Mouse (Mus musculus): ENCODE measurements around the gene Uevld. TPM values are rescaled to one million over a fixed set of nuclear protein-coding genes. Genes with fewer than 3 reads are reported as not detected.
"Not testable (repeated sequence)": the region's sequence is repeated elsewhere in the genome, so short reads cannot be mapped to it uniquely, and the experiment has no call there.

The Uevld gene
- total RNA-seq (2017): 20.8 and 22.5 TPM in 2 replicates

DNA sequence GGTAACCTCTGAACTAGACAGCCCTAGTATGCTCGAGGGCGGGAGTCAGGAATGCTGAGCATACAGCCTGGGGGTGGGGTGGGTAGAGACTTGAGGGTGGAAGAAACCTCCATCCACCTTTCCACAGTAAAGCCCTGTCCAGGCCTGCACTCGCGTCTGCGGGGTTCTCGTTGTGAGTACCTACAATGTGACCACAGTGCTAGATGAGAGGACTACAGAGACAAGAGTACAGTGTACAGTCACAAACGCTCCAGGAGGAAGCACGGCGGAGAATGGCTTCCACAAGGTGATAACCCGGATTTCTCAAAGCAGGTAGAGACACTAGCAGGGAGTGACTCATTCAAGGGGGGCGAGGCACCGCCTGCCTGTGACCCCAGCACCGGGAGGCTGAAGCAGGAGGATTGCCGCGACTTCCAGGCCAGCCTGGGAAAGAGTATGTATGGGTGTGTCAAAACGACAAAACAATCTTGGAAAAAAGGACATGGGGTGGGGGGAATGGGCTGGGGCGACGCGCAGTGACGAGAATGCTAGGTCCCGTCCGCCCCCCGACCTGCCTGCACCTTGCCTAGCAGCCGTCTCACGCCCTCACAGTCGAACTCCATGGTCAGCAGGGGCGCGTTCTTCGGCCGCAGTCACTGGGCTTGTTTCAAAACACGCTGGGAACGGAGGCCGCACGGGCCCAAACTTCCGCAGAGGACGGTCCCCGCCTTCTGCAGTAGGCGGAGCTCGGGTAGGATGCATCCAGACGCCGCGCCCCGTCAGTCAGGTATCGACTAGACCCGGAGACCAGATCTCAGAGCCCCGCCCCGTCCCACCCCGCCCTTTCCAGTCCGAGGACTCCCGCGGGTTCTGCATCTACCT lies at the start of gene Uevld:
TSS of gene Uevld (minus strand) at position 697 of the 861 bp plus-strand sequence.
- peak; percentile 86 to 88 for ATAC-seq (replicated peaks in 1 of 2; ENCODE audit: insufficient read depth in 1 of 2, low FRiP score in 2 of 2, low TSS enrichment in 1 of 2, low read depth in 1 of 2, poor library complexity in 2 of 2, severe bottlenecking in 2 of 2)

DNA sequence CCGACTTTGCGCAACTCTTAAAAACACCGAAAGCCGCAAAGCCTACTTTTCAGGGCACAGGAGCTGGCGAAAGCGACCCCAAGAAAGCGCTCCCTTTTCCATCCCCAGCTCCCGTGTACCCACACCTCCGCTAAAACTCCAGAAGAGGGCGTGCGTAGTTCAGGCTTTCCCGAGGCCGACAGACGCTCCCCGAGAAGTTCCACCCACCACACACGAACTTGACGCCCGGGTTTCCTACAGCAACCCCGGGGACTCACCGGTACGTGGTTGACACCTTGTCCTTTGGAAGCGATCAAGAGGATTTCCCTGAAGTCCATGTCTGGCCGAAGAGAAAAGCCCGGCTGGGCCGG lies 49.5 kb upstream of the Uevld start:
- peak; percentile 44 to 67 for ATAC-seq (replicated peaks in 1 of 2; ENCODE audit: insufficient read depth in 1 of 2, low FRiP score in 2 of 2, low TSS enrichment in 1 of 2, low read depth in 1 of 2, poor library complexity in 2 of 2, severe bottlenecking in 2 of 2)

DNA sequence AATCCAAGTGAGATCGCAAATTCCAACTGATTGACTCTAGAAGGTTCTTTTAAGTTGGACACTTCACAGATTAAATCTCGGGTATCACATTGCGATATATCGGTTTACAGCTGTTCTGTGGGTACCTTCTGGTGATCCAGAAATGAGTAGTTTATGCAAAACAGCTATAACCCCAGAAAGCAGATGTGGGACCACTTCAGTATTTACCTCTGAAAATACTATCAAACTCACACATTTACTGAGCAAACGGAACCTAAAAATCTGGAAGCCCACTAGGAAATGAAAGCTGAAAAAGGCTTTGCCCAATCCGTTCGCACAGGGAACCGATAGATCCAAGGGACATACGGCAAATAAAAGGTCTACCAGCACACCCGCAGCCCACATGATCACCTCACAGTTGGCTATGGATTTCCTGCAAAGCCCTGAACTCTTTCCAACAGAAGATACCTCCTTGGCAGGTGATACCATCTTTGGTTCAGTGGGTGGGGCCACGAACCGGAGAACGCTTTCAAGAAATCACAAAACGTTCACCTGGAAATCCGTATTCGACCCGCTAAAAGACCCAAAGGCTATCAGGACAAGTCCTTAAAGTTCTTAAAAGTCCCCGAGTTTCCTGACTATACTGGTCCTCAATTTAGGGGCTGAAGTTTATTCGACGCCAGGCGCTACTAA lies 48.9 kb upstream of the Uevld start:
- ATAC-seq (replicated peaks in 1 of 2; ENCODE audit: insufficient read depth in 1 of 2, low FRiP score in 2 of 2, low TSS enrichment in 1 of 2, low read depth in 1 of 2, poor library complexity in 2 of 2, severe bottlenecking in 2 of 2): no peak

DNA sequence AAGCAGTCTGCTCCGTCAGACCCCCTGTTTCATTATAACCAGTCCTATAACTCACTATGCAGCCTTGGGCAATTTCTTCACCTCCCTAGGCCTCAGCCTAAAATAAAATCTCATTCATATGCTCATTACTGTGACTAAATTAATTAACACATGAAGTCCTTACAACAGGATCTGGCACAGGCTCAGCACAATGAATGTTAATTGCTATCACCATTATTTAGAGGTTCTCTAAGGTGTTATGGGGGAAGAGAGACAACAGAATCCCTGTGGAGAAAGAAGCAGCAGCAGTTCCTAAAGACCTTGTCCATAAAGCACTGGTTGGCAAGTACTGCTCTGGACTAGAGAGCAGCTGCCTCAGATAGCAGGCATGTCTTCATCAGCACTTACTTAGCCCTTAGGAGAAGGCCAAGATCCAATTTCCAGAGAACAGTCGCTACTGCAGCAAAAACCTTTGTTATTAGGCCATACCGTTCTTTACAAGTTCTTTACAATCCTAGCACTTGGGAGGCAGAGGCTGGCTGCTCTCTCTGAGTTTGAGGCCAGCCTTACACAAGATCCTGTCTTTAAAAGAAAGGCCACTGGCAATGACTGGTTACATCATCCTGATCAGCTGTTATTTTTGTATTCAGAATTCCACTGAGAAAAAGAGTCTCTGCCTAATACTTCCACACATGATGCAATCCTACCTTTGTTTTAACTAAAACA lies 45.2 kb upstream of the Uevld start:
- no peak for ATAC-seq (replicated peaks in 1 of 2; ENCODE audit: insufficient read depth in 1 of 2, low FRiP score in 2 of 2, low TSS enrichment in 1 of 2, low read depth in 1 of 2, poor library complexity in 2 of 2, severe bottlenecking in 2 of 2)

DNA sequence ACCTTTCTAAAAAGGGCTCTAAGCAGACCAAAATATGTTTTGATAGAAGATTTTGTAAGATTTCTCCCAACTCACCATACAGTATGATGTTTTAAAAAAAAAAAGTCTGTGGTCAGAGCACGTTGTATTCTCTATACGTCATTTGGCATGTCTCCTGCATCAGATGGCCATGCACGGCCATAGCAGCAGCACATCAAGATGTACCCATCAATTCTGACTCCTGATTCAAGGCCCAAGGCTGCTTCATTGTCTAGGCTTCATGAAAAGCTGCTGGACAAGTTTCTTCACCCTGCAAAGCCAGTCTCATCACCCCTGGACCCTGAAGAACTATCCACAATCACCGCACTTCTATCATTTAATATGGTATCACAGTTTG lies 43.6 kb upstream of the Uevld start:
- no peak for ATAC-seq (replicated peaks in 1 of 2; ENCODE audit: insufficient read depth in 1 of 2, low FRiP score in 2 of 2, low TSS enrichment in 1 of 2, low read depth in 1 of 2, poor library complexity in 2 of 2, severe bottlenecking in 2 of 2)

DNA sequence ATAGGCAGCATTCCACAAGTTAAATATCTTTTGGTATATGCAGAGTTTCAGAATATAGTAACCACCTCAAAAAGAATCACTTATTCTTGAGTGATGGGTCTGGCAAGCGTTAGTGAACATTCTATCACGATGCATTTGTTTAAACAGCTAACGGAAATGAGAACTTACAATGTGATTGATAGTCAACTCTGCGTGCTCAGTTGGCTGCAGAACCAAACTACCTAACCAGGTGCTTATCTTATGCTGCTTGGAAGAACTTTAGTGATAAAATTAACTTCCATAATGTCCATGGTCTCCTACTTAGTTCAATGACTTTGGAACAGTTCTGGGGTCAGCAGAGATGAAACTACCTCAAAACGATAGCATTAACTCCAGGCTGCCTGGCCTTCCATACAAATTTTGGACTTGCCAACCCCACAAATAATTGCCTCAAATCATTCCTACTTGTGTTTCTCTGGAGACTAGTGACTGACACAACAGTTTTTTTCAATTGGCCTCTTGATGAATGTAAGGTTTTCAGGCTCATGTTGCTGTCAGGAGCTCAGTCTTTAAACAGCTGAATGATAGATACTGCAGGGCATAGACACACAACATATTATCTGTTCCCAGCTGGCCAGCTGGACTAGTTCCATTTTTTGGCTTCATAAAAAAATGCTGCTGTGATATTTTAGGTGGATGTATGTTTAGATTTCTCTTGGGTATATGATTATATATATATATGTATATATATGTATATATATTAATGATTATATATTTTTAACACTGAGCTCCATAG lies 43.0 kb upstream of the Uevld start:
- ATAC-seq (replicated peaks in 1 of 2; ENCODE audit: insufficient read depth in 1 of 2, low FRiP score in 2 of 2, low TSS enrichment in 1 of 2, low read depth in 1 of 2, poor library complexity in 2 of 2, severe bottlenecking in 2 of 2): no peak

DNA sequence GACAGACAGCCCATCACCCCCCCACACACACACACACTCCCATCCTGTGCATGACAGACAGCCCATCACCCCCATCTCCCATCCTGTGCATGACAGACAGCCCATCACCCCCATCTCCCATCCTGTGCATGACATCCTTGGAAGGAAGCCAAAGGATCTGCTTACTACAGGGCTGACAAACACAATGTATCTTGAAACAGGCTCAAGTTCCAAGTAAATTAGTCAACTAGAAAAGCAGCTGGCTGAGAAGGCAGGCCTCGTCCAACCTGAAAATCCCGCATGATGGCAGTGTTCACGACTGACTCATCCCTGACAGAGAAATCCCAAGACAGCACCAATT lies 42.3 kb upstream of the Uevld start:
- ATAC-seq (replicated peaks in 1 of 2; ENCODE audit: insufficient read depth in 1 of 2, low FRiP score in 2 of 2, low TSS enrichment in 1 of 2, low read depth in 1 of 2, poor library complexity in 2 of 2, severe bottlenecking in 2 of 2): no peak

DNA sequence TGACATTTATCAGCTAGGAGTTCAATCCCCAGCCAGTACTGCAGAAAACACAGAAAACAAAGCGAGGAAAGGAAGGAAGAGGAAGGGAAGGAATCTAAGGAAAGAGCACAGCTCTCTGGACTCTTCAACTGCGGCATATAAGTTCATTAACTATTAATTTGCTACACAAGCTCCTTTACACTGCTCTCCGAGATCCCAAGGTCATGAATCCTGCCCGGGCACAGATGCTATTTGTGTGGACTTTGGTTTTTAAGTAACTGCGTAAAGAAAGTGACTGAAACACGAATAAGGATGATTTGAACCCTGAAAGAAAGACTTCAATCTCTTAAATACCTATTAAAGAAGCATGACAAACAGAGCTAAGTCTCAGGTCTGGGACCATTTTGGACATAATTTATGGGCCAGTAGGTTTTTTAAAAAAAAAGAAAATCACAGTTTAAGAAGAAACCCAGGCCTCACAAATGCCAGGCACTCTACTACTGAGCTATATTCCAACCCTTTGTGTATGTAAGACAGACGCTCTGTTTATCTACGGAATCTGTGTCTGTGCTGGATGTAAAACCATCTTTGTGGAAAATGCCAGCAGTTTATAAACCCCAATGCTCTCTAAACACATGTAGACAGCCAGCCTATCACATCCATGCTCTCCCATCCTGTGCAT lies 41.8 kb upstream of the Uevld start:
- no peak for ATAC-seq (replicated peaks in 1 of 2; ENCODE audit: insufficient read depth in 1 of 2, low FRiP score in 2 of 2, low TSS enrichment in 1 of 2, low read depth in 1 of 2, poor library complexity in 2 of 2, severe bottlenecking in 2 of 2)

DNA sequence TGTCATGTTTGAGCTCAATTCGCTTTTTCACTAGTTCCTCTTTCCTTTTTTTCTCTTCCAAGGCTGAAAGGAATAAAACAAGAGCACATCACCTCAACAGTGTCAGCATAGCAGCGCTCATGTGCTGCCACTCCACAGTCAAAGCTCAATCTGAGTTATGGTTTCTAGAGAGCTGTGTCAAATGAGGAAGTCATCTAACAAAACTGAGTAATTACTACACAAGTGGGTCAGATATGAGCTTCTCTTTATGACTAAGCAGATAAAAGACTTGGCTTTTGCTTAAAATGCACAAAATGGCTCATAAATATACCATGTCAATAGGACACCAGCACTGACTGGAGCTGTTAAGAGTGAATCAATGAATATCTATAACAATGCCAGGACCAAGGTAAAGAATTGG lies 40.6 kb upstream of the Uevld start:
- ATAC-seq (replicated peaks in 1 of 2; ENCODE audit: insufficient read depth in 1 of 2, low FRiP score in 2 of 2, low TSS enrichment in 1 of 2, low read depth in 1 of 2, poor library complexity in 2 of 2, severe bottlenecking in 2 of 2): peak; percentile 63 to 85

DNA sequence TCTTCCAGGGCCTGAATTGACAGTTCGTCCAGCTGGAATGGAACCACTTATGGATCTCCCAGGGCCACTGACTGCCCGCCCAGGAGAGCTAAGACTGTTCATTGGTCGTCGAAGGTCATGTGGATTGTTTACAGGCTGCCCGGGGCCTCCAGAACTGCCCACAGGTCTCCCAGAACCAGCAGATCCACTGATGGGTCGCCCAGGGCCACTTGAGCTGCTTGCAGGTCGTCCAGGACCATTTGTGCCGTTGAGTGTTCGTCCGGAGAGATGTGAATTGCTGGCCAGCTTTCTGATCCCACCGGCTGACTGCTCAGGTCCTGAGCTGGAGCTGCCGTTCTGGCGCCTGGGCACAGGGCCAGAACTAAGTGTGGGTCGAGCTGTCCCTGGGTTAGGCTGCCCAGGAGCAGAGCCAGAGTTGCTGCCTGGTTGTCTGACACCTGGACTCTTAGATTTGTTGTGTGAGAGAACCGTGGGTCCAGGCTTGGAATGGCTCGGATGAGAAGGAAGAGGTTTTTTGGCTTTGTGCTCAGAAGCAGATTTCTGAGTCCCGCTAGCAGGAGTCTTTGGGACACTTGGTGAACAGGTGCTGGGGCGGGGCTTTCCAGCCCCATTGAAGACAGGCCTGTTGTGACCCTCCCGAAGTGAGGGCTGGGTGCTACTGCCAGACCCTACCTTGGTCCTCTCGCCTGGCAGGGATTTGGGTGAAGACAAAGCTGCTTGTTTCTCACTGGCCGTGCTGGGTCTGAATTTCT lies 39.5 kb upstream of the Uevld start:
- ATAC-seq (replicated peaks in 1 of 2; ENCODE audit: insufficient read depth in 1 of 2, low FRiP score in 2 of 2, low TSS enrichment in 1 of 2, low read depth in 1 of 2, poor library complexity in 2 of 2, severe bottlenecking in 2 of 2): no peak

DNA sequence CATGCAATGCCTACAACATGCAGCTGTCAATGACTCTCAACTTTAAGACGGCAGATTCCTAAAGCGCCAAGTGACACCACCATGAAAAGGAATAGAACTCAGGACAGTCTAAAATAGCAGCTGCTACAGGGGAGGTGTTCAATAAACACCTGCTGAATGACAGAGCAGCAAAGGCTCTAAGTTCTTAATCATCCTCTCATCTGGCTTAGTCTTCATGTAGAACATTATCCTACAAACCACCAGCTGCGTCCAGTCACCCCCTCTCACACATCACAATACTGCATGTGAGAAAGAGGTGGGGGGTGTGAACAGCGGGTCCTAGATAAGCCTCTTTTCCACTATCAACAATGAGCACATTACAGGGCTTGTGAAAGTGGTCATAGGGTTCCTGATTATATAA lies 38.7 kb upstream of the Uevld start:
- no peak for ATAC-seq (replicated peaks in 1 of 2; ENCODE audit: insufficient read depth in 1 of 2, low FRiP score in 2 of 2, low TSS enrichment in 1 of 2, low read depth in 1 of 2, poor library complexity in 2 of 2, severe bottlenecking in 2 of 2)

DNA sequence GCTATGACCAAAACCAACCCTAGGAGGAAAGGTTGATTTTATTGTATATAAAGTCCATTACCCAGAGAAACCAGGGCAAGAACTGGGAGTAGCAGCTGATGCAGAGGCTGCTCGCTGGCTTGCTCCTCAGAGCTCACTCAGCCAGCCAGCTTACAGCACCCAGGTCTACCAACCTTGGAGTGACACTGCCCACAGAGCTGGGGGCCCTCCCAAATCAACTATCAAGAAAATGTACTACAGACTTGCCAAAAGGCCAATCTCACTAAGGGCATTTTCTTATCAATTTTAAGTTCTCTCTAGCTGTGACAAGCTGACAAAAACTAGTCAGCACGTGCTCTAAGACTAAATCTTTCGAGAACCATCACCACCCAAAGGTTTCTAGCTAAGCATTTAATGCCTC lies 37.2 kb upstream of the Uevld start:
- ATAC-seq (replicated peaks in 1 of 2; ENCODE audit: insufficient read depth in 1 of 2, low FRiP score in 2 of 2, low TSS enrichment in 1 of 2, low read depth in 1 of 2, poor library complexity in 2 of 2, severe bottlenecking in 2 of 2): no peak

DNA sequence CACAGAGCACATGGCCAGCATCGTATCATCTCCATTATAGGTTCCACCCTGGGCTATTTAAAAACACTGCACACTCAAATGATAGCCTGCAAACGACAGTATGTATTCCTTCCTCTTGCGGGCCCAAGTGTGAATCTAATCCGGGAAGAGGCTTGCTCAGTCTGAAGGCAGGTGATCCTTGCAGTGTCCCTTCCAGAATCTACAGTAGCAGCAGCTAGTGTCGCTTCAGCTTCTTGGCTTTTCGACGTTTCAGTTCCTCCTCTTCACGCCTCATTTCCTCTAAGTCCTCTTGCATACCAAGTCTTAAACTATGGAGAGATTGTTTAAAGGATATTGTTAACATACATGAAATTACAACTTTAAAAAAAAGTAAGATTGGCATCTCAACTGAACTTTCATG lies 34.8 kb upstream of the Uevld start:
- no peak for ATAC-seq (replicated peaks in 1 of 2; ENCODE audit: insufficient read depth in 1 of 2, low FRiP score in 2 of 2, low TSS enrichment in 1 of 2, low read depth in 1 of 2, poor library complexity in 2 of 2, severe bottlenecking in 2 of 2)

DNA sequence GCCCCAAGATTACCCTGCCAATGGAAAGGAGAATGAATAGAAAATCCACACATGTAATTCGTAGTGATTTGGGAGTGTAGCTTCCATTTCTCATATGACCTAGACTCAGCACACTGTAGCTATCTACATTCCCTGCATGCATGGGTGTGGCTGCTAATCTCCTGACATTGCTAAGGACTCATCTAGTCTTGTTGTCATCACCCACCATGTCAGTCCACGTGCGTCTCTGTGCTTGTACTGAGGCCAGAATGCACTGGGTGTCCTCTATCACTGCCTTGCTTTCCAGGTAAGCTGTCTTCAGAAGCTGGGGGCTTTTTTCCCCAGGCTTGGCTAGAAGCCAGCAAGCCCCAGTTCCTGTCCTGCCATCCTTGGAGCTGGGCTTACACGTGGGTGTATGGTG lies 31.1 kb upstream of the Uevld start:
- ATAC-seq (replicated peaks in 1 of 2; ENCODE audit: insufficient read depth in 1 of 2, low FRiP score in 2 of 2, low TSS enrichment in 1 of 2, low read depth in 1 of 2, poor library complexity in 2 of 2, severe bottlenecking in 2 of 2): not testable (repeated sequence)

DNA sequence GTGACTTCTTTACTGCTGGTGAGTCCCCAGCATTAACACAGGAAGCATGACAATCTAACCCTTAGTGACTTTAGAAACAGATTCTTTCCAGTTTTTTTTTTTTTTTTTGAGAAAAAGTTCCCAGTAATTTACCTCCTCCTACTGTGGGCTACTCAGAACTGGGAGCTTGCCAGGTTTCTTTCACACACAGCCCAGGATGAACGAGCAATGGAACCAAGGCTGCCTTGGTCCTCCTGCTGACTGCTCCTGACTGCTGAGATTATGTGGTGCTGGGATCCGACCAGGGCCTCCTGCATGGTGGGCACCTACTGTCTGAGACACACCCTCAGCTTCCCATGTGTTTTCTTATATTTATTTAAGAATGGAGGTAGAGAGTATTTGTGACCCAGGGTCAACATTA lies 28.7 kb upstream of the Uevld start:
- ATAC-seq (replicated peaks in 1 of 2; ENCODE audit: insufficient read depth in 1 of 2, low FRiP score in 2 of 2, low TSS enrichment in 1 of 2, low read depth in 1 of 2, poor library complexity in 2 of 2, severe bottlenecking in 2 of 2): no peak

DNA sequence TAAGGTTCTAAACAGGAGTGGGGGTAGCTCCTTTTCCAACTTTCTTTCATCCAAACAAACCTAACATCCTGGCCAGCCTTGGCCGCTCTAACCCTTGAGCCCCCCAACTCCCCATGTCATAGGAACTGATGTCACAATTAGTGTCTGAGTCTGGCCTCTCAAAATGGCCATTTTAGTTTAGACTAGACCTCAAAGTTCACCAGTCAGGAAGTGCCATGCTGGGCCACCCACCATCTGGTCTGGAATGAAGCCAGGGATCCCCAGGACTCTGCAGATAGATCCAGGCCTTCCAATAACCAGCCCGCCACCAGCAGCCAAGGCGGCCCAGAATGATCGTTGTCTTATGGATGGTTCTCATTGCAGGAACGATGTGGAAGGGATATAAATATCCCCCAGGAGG lies 28.3 kb upstream of the Uevld start:
- ATAC-seq (replicated peaks in 1 of 2; ENCODE audit: insufficient read depth in 1 of 2, low FRiP score in 2 of 2, low TSS enrichment in 1 of 2, low read depth in 1 of 2, poor library complexity in 2 of 2, severe bottlenecking in 2 of 2): peak; percentile 40 to 67
